Mouse (Mus musculus) limb, embryonic 13.5 days (tissue): ENCODE data around the gene Hap1. TPM values are rescaled to one million over a fixed set of nuclear protein-coding genes. Genes with fewer than 3 reads are reported as not detected.

Experiments
- ATAC-seq: fragments of 200-750 bp; cut with Nextera tagmentation; 2 replicates; pipeline ENCODE4 v1.8.0; 2017; ENCODE audit warnings: low read depth, moderate number of reproducible peaks, moderate TSS enrichment; ENCODE audit not compliant: low FRiP score
- H3K27ac ChIP-seq: fragments of 300-500 bp; sonication (generic); 2 replicates; pipeline ENCODE4 v1.5.1; 2015; ENCODE audit warnings: inconsistent platforms, mild to moderate bottlenecking, moderate library complexity
- H3K27me3 ChIP-seq: fragments of 300-500 bp; sonication (generic); 2 replicates; pipeline ENCODE4 v1.6.1; 2015; ENCODE audit warnings: mild to moderate bottlenecking, inconsistent platforms
- H3K36me3 ChIP-seq: fragments of 300-500 bp; sonication (generic); 2 replicates; pipeline ENCODE4 v1.6.1; 2015; ENCODE audit warnings: inconsistent platforms, mild to moderate bottlenecking, moderate library complexity
- H3K4me1 ChIP-seq: fragments of 300-500 bp; sonication (generic); 2 replicates; pipeline ENCODE4 v1.6.1; 2015; ENCODE audit warnings: inconsistent platforms
- H3K4me2 ChIP-seq: fragments of 300-500 bp; sonication (generic); replicated peaks from 2 replicates; pipeline ENCODE4 v1.6.1; 2015; ENCODE audit warnings: inconsistent platforms, mild to moderate bottlenecking, moderate library complexity
- H3K4me3 ChIP-seq: fragments of 300-500 bp; sonication (generic); 2 replicates; pipeline ENCODE4 v1.5.1; 2015; ENCODE audit warnings: moderate library complexity, mild to moderate bottlenecking, inconsistent platforms
- H3K9ac ChIP-seq: fragments of 300-500 bp; sonication (generic); 2 replicates; pipeline ENCODE4 v1.6.1; 2015; ENCODE audit warnings: mild to moderate bottlenecking, inconsistent platforms
- H3K9me3 ChIP-seq: fragments of 300-500 bp; sonication (generic); 2 replicates; pipeline ENCODE4 v1.6.1; 2016; ENCODE audit warnings: inconsistent platforms
- WGBS: fragments of 180-500 bp; shearing (Covaris S2); methylation state at CpG from one replicate; pipeline ENCODE4 v1.1.7; 2015; 5-methylcytosine and 5-hydroxymethylcytosine counted together
- polyA plus RNA-seq: library from polyadenylated mRNA; unstranded; fragments of >200 nt; fragmentation: Nextera tagmentation; extraction: Ambion mirVana; gene quantifications from 2 replicates; pipeline ENCODE4 v1.2.1, GENCODE M21; 2015

Gene Hap1
- polyA plus RNA-seq, 1 experiment from 2014 or later, result 3.2 TPM

DNA sequence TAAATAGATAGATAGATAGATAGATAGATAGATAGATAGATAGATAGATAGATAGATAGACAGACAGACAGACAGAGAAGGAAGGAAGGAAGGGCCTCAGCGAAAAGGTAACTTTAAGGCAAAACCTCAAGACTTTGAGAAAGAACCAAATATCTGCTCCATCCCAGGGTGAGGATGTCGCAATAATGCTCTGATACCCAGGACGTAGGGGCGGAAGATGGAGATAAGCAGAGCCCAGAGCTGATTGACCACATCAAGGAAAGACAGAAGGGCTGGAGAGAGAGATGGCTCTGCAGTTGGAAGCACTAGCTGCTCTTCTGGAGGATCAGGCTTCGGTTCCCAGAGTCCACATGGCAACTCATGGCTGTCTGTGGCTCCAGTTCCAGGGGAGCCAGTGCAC, 54.6 kb downstream of the Hap1 start:
- WGBS, result 89% methylated on average over 5 of the region's 5 CpGs
- Histone ChIP-seq H3K4me3 (no peak overlapping the region), H3K9ac (no peak overlapping the region), H3K4me2 (no peak overlapping the region), H3K4me1 (no peaks in the 10 kb centered on the region; the same call in 1 of the 2 replicates), H3K27me3 (0 out of 2 replicates have a peak, but pooled peaks cover 2% of the 10 kb centered on the region), H3K9me3 (no peaks in the 10 kb centered on the region), H3K27ac (no peak overlapping the region), H3K36me3 (no peaks in the 10 kb centered on the region)
- ATAC-seq, result no peak

DNA sequence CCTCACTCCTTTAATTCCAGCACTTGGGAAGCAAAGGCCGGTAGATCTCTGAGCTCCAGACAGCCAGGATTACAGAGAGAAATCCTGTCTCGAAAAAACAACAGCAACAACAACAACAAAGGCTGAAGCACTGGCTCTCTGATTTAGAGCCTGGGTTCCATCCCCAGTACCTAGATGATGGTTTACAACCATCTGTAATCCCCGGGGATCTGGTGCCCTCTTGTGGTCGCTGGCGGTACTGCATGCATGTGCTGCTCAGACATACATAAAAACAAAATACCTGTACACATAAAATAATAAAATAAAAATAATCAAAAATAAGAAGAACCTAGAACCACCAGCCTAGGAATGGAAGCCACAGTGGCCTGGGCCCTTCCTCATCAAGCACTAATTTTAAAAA, 55.6 kb downstream of the Hap1 start:
- Histone ChIP-seq H3K4me1 (no peaks in the 10 kb centered on the region; the same call in 1 of the 2 replicates), H3K9ac (no peak overlapping the region), H3K4me2 (0 out of 2 replicates have a peak overlapping the region, but pooled peaks have one; percentile 9), H3K9me3 (no peaks in the 10 kb centered on the region), H3K4me3 (no peak overlapping the region), H3K27me3 (0 out of 2 replicates have a peak, but pooled peaks cover 2% of the 10 kb centered on the region), H3K27ac (no peak overlapping the region), H3K36me3 (no peaks in the 10 kb centered on the region)
- no peak for ATAC-seq
- 11% methylated on average over 5 of the region's 5 CpGs for WGBS

DNA sequence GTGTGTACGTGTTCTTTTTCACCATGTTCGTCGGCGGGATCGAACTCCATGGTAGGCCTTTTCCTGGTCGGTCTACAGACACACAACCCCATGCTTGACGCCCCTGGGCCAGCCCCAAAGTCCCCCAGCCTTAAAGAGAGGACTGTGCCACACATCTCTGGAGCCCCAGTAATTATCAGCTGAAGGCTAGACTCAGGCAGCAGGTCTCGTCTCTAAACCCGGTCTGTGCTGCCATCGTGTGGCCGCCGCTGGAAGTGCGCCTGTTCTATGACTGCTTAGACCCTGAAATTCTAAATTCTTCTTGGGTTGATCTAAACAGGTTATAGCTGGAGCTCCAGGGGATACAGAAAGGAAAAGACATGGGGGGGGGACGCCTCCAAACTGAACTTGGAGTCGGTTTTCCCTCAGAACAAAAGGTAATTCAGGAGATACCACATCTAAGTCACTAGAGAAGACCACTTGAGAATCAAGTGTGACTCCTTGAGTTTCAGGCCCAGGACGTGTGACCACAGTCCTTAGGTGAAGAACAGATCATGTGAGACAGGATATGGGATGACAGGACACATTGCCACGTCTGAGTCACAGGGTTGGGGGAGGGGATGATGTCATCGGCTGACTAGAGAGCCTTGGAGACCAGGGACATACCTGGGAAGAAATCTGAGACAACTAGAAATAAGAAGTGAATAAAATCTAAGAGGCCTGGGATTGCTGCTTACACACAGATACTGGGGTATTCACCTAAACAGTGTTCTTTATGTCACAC, 57.5 kb downstream of the Hap1 start:
- peak overlapping the region; percentile 15; the same call in 1 of the 2 replicates for H3K4me3 ChIP-seq
- no peaks in the 10 kb centered on the region; the same call in 1 of the 2 replicates for H3K4me1 ChIP-seq
- ATAC-seq, result no peak
- peak overlapping the region; percentile 49 for H3K4me2 ChIP-seq
- H3K9ac ChIP-seq, result no peak overlapping the region
- 19% methylated on average over 18 of the region's 18 CpGs for WGBS
- 0 out of 2 replicates have a peak, but pooled peaks cover 2% of the 10 kb centered on the region for H3K27me3 ChIP-seq
- no peak overlapping the region for H3K27ac ChIP-seq
- H3K9me3 ChIP-seq, result no peaks in the 10 kb centered on the region
- no peaks in the 10 kb centered on the region for H3K36me3 ChIP-seq

DNA sequence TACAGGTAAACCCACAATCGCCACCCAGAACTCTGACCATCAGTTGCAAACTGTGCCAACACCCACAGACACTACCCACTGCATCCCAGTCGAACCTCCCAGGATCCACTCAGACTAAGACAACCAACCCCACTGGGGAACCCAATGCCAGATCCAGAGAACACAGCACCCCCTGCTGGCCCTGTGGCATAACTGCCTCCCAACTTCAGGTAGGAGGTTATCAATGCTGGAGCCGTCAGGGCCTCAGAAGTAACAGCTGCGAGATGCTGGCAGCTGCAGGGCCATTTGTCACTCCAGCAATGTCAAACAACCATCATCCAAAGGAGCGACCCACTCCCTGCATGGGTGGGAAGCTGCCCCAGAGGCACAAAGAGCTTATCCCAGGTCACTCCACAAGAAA, 58.1 kb downstream of the Hap1 start:
- H3K27ac ChIP-seq, result no peak overlapping the region
- H3K9me3 ChIP-seq, result no peaks in the 10 kb centered on the region
- peak overlapping the region; percentile 15; the same call in 1 of the 2 replicates for H3K4me3 ChIP-seq
- H3K27me3 ChIP-seq, result 0 out of 2 replicates have a peak, but pooled peaks cover 2% of the 10 kb centered on the region
- no peak overlapping the region for H3K9ac ChIP-seq
- H3K36me3 ChIP-seq, result no peaks in the 10 kb centered on the region
- peak overlapping the region; percentile 49 for H3K4me2 ChIP-seq
- H3K4me1 ChIP-seq, result no peaks in the 10 kb centered on the region; the same call in 1 of the 2 replicates
- no peak for ATAC-seq
- 34% methylated on average over 5 of the region's 5 CpGs for WGBS

Other genes starting within 250 kb of the Hap1 start
- gene Krt13, start 234.6 kb downstream of the Hap1 start, polyA plus RNA-seq, result not detected in 2 replicates
- 151 and 172 TPM in 2 replicates for gene Krt15, start 220.2 kb downstream of the Hap1 start, polyA plus RNA-seq
- 18.6 and 21.8 TPM in 2 replicates for gene Krt19, start 207.5 kb downstream of the Hap1 start, polyA plus RNA-seq
- not detected in 2 replicates for gene Krt9, start 162.9 kb downstream of the Hap1 start, polyA plus RNA-seq
- gene Krt14, start 148.6 kb downstream of the Hap1 start, polyA plus RNA-seq, result 275 and 306 TPM in 2 replicates
- gene Krt16, start 107.2 kb downstream of the Hap1 start, polyA plus RNA-seq, result 0.13 and 0.19 TPM in 2 replicates
- gene Krt17, start 95.1 kb downstream of the Hap1 start, polyA plus RNA-seq, result 43.9 and 52.1 TPM in 2 replicates
- gene Krt42, start 86.3 kb downstream of the Hap1 start, polyA plus RNA-seq, result not detected in 2 replicates
- 1,631 and 1,669 TPM in 2 replicates for gene Eif1, start 36.2 kb downstream of the Hap1 start, polyA plus RNA-seq
- not detected in 2 replicates for gene Gast, start 21.7 kb downstream of the Hap1 start, polyA plus RNA-seq
- 62.7 and 73.6 TPM in 2 replicates for gene Jup, start 41.6 kb upstream of the Hap1 start, polyA plus RNA-seq
- 77.1 and 81.9 TPM in 2 replicates for gene P3h4, start 58.7 kb upstream of the Hap1 start, polyA plus RNA-seq
- gene Fkbp10, start 59.6 kb upstream of the Hap1 start, polyA plus RNA-seq, result 169 and 170 TPM in 2 replicates
- 176 and 181 TPM in 2 replicates for gene Nt5c3b, start 85.7 kb upstream of the Hap1 start, polyA plus RNA-seq
- gene Klhl10, start 85.8 kb upstream of the Hap1 start, polyA plus RNA-seq, result 1.0 and 1.6 TPM in 2 replicates
- 10.8 and 12.6 TPM in 2 replicates for gene Klhl11, start 116.6 kb upstream of the Hap1 start, polyA plus RNA-seq
- gene Acly, start 171.9 kb upstream of the Hap1 start, polyA plus RNA-seq, result 139 and 160 TPM in 2 replicates
- 0.61 and 0.69 TPM in 2 replicates for gene Ttc25, start 189.5 kb upstream of the Hap1 start, polyA plus RNA-seq
- gene Cnp, start 218.8 kb upstream of the Hap1 start, polyA plus RNA-seq, result 31.7 and 33.2 TPM in 2 replicates